ENCODE assay signal across 11 mouse cellular contexts in the genomic region with DNA sequence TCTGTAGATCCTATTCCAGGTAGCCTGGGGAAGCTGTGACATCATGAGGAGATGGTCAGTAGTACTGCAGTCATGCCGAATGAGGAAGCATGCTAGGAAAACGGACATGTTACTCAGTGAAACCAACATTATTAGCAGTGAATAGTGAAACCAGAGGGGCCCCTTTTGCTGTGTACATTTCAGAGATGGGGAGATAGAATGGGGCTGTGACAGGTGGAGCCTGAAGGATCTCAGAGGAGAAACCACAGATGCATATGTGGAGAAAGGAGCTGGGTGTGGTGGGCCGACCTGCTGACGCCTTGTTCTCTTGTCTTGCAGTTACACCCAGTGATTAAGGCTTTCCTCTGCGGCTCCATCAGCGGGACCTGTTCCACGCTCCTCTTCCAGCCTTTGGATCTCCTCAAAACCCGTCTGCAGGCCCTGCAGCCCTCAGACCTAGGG. TPM values are rescaled to one million over a fixed set of nuclear protein-coding genes. Genes with fewer than 3 reads are reported as not detected.
DNase-seq lines count a peak whose midpoint lies in the region; ATAC-seq and TF ChIP-seq lines count a peak whose summit lies in the region.
"Had no signal": no experiment of that assay in that cellular context is flagged by ENCODE, and none has a peak within 500 bp of the region (broad histone marks: within the 10 kb centered on the region; RNA-seq: fewer than 3 reads in every experiment).

No protein-coding gene starts in this region.

- no peak for TF ChIP-seq CTCF in lung, embryonic 14.5 days (IDR thresholded peaks at IDR 0.05; ENCODE audit: low read depth)

- no peak overlapping the region for H3K27ac ChIP-seq in lung, embryonic 14.5 days (ENCODE audit: low read depth)
- peak overlapping the region; percentile 100 for H3K27ac ChIP-seq in liver, embryonic 13.5 days
- H3K27ac ChIP-seq in stomach, embryonic 15.5 days: peak overlapping the region; percentile 75
- H3K27ac ChIP-seq: hindbrain, embryonic 15.5 days had no signal

- DNase-seq in lung, embryonic 14.5 days: no peak
- DNase-seq in lung, postnatal 4 days: no peak
- DNase-seq in c-Kit-positive CD71-positive TER-119-positive erythroid progenitor cells, embryonic 14.5 days (ENCODE audit: low spot score): peak; percentile 79
- peak; percentile 78 for DNase-seq in liver, embryonic 13.5 days
- DNase-seq in thymus, postnatal 4 days: no peak
- no peak for DNase-seq in thymus, postnatal 36 days
- no peak for DNase-seq in retina, postnatal 1 day
- DNase-seq: adrenal gland, adult 2 months had no signal

- peak overlapping the region; percentile 41; the same call in 1 of the 2 replicates for H3K9ac ChIP-seq in lung, embryonic 14.5 days
- H3K9ac ChIP-seq in liver, embryonic 13.5 days: peak overlapping the region; percentile 93
- no peak overlapping the region for H3K9ac ChIP-seq in stomach, embryonic 15.5 days
- H3K9ac ChIP-seq: hindbrain, embryonic 15.5 days had no signal

- no peak for ATAC-seq in lung, embryonic 14.5 days (ENCODE audit: insufficient read depth)
- ATAC-seq in liver, embryonic 13.5 days (ENCODE audit: low read depth): peak; percentile 69
- peak; percentile 68; the same call in 1 of the 2 replicates for ATAC-seq in stomach, embryonic 15.5 days (ENCODE audit: insufficient read depth, low FRiP score, low read depth)

- 85% methylated on average over 8 of the region's 8 CpGs for WGBS in lung, embryonic 14.5 days
- WGBS in liver, embryonic 13.5 days (ENCODE audit: insufficient replicate concordance): 11% methylated on average over 8 of the region's 8 CpGs
- WGBS in stomach, embryonic 15.5 days: 73% methylated on average over 8 of the region's 8 CpGs

- no peaks in the 10 kb centered on the region for H3K9me3 ChIP-seq in lung, embryonic 14.5 days (ENCODE audit: low read depth, low read length)
- no peaks in the 10 kb centered on the region for H3K9me3 ChIP-seq in liver, embryonic 13.5 days (replicated peaks)
- H3K9me3 ChIP-seq in stomach, embryonic 15.5 days: no peaks in the 10 kb centered on the region
- H3K9me3 ChIP-seq: hindbrain, embryonic 15.5 days had no signal

- no peaks in the 10 kb centered on the region for H3K4me1 ChIP-seq in lung, embryonic 14.5 days (ENCODE audit: insufficient read depth)
- peaks cover 97% of the 10 kb centered on the region for H3K4me1 ChIP-seq in liver, embryonic 13.5 days (replicated peaks)
- H3K4me1 ChIP-seq in stomach, embryonic 15.5 days: peaks cover 6% of the 10 kb centered on the region

- peak overlapping the region; percentile 9; the same call in 1 of the 2 replicates for H3K4me3 ChIP-seq in lung, embryonic 14.5 days (ENCODE audit: low read depth, low read length)
- H3K4me3 ChIP-seq in liver, embryonic 13.5 days (replicated peaks): peak overlapping the region; percentile 74
- H3K4me3 ChIP-seq in stomach, embryonic 15.5 days (replicated peaks): no peak overlapping the region
- H3K4me3 ChIP-seq: hindbrain, embryonic 15.5 days had no signal

- no peaks in the 10 kb centered on the region for H3K27me3 ChIP-seq in lung, embryonic 14.5 days (ENCODE audit: insufficient read depth, low read length)
- no peaks in the 10 kb centered on the region for H3K27me3 ChIP-seq in liver, embryonic 13.5 days
- H3K27me3 ChIP-seq in stomach, embryonic 15.5 days (replicated peaks): no peaks in the 10 kb centered on the region
- H3K27me3 ChIP-seq: hindbrain, embryonic 15.5 days had no signal

- H3K4me2 ChIP-seq in lung, embryonic 14.5 days: peak overlapping the region; percentile 36; the same call in 1 of the 2 replicates
- peak overlapping the region; percentile 95 for H3K4me2 ChIP-seq in liver, embryonic 13.5 days
- peak overlapping the region; percentile 19; the same call in 1 of the 2 replicates for H3K4me2 ChIP-seq in stomach, embryonic 15.5 days
- H3K4me2 ChIP-seq: hindbrain, embryonic 15.5 days had no signal

- peaks cover 36% of the 10 kb centered on the region for H3K36me3 ChIP-seq in lung, embryonic 14.5 days (ENCODE audit: insufficient read depth)
- peaks cover 50% of the 10 kb centered on the region for H3K36me3 ChIP-seq in liver, embryonic 13.5 days
- H3K36me3 ChIP-seq in stomach, embryonic 15.5 days: peaks cover 33% of the 10 kb centered on the region; the same call in 1 of the 2 replicates

RNA-seq across cellular contexts. Expression of gene Slc25a38, which starts 6.0 kb away (rescaled TPM):
- polyA plus RNA-seq in lung, embryonic 14.5 days (2014; fragmentation: Nextera tagmentation; extraction: Ambion mirVana): 26.9 and 31.4 TPM in 2 replicates
- 137 and 138 TPM in 2 replicates for polyA plus RNA-seq in liver, embryonic 13.5 days (2015; fragmentation: Nextera tagmentation; extraction: Ambion mirVana)
- polyA plus RNA-seq in stomach, embryonic 15.5 days (2015; fragmentation: Nextera tagmentation; extraction: Ambion mirVana): 32.3 and 37.6 TPM in 2 replicates

RNA-seq across cellular contexts. Expression of gene Rpsa, which starts 11.3 kb away (rescaled TPM):
- polyA plus RNA-seq in lung, embryonic 14.5 days (2014; fragmentation: Nextera tagmentation; extraction: Ambion mirVana): 2,022 and 2,170 TPM in 2 replicates
- 1,061 and 1,158 TPM in 2 replicates for polyA plus RNA-seq in liver, embryonic 13.5 days (2015; fragmentation: Nextera tagmentation; extraction: Ambion mirVana)
- 1,300 and 1,322 TPM in 2 replicates for polyA plus RNA-seq in stomach, embryonic 15.5 days (2015; fragmentation: Nextera tagmentation; extraction: Ambion mirVana)

RNA-seq across cellular contexts. Expression of gene Ccr8, which starts 24.3 kb away (rescaled TPM):
- polyA plus RNA-seq in lung, embryonic 14.5 days (2014; fragmentation: Nextera tagmentation; extraction: Ambion mirVana): 0.16 TPM in 1 of 2 replicates, not detected in the other
- polyA plus RNA-seq in liver, embryonic 13.5 days (2015; fragmentation: Nextera tagmentation; extraction: Ambion mirVana): 0.13 TPM in 1 of 2 replicates, not detected in the other
- polyA plus RNA-seq in stomach, embryonic 15.5 days (2015; fragmentation: Nextera tagmentation; extraction: Ambion mirVana): 0.88 and 1.4 TPM in 2 replicates
- polyA plus RNA-seq: adrenal gland, adult 2 months; hindbrain, embryonic 15.5 days; testis, adult 2 months had no signal

RNA-seq across cellular contexts. Expression of gene Mobp, which starts 33.3 kb away (rescaled TPM):
- not detected in 2 replicates for polyA plus RNA-seq in lung, embryonic 14.5 days (2014; fragmentation: Nextera tagmentation; extraction: Ambion mirVana)
- not detected in 2 replicates for polyA plus RNA-seq in liver, embryonic 13.5 days (2015; fragmentation: Nextera tagmentation; extraction: Ambion mirVana)
- polyA plus RNA-seq in stomach, embryonic 15.5 days (2015; fragmentation: Nextera tagmentation; extraction: Ambion mirVana): 0.17 and 0.51 TPM in 2 replicates
- polyA plus RNA-seq: adrenal gland, adult 2 months had no signal

RNA-seq across cellular contexts. Expression of gene Cx3cr1, which starts 46.5 kb away (rescaled TPM):
- 8.7 and 9.7 TPM in 2 replicates for polyA plus RNA-seq in lung, embryonic 14.5 days (2014; fragmentation: Nextera tagmentation; extraction: Ambion mirVana)
- polyA plus RNA-seq in liver, embryonic 13.5 days (2015; fragmentation: Nextera tagmentation; extraction: Ambion mirVana): 3.5 and 4.3 TPM in 2 replicates
- polyA plus RNA-seq in stomach, embryonic 15.5 days (2015; fragmentation: Nextera tagmentation; extraction: Ambion mirVana): 12.3 and 13.3 TPM in 2 replicates

Comparison
In these comparisons a context has a peak if more than half of its experiments do, and no peak if none do; other contexts are left out.
1. DNase-seq: peak in c-Kit-positive CD71-positive TER-119-positive erythroid progenitor cells, embryonic 14.5 days (single experiment) and liver, embryonic 13.5 days (single experiment); none in lung, embryonic 14.5 days (single experiment), lung, postnatal 4 days (0 of 2), thymus, postnatal 4 days (single experiment), thymus, postnatal 36 days (0 of 2) and retina, postnatal 1 day (single experiment).
2. H3K4me2 ChIP-seq: peak in every context shown above with its lines; median percentile 95 in liver, embryonic 13.5 days; 36 in lung, embryonic 14.5 days; 19 in stomach, embryonic 15.5 days.